ENCODE assay signal across 8 mouse cellular contexts in the genomic region with DNA sequence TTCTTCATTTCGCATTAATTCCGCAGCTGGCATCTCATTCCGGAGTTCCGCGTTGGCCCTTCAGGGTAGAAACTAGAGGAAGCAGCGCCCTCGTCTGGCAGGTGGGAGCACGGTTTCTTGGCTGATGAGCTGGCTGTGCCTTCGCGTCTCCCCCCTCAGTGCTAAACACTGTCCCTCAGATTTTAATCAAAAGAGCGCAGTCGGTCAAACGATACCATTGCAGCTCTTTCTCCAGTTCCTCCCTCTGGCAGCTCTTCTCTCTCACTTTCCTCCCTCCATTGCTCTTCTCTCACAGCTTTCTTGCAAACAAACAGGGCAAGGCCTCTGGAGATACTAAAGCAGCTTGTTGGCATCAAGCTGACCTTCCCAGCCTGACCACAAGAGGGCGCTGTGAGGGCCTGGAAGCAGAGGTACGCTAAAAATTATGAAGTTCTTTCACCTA. TPM values are rescaled to one million over a fixed set of nuclear protein-coding genes. Genes with fewer than 3 reads are reported as not detected.
A peak's percentile ranks its signal among the peaks of the same experiment; 100 is the strongest.
DNase-seq lines count a peak whose midpoint lies in the region; ATAC-seq and TF ChIP-seq lines count a peak whose summit lies in the region.

No protein-coding gene starts in this region.

- peak; percentile 15; the same call in 1 of the 2 replicates for TF ChIP-seq POLR2A in small intestine, adult 2 months (IDR thresholded peaks at IDR 0.05; ENCODE audit: low read depth, low read length)

- ATAC-seq in embryonic facial prominence, embryonic 11.5 days (replicated peaks; ENCODE audit: insufficient number of reproducible peaks, low FRiP score, low TSS enrichment, low read depth), result no peak
- peak; percentile 58 for ATAC-seq in midbrain, embryonic 13.5 days

- peak overlapping the region; percentile 41; the same call in 1 of the 2 replicates for H3K9ac ChIP-seq in embryonic facial prominence, embryonic 11.5 days (replicated peaks; ENCODE audit: low read length)
- H3K9ac ChIP-seq in midbrain, embryonic 13.5 days (replicated peaks), result no peak overlapping the region

- no peaks in the 10 kb centered on the region for H3K36me3 ChIP-seq in embryonic facial prominence, embryonic 11.5 days (replicated peaks; ENCODE audit: control insufficient read depth, insufficient read depth, low read depth, low read length)
- H3K36me3 ChIP-seq in limb, embryonic 10.5 days, result no peaks in the 10 kb centered on the region
- H3K36me3 ChIP-seq in midbrain, embryonic 13.5 days, result no peaks in the 10 kb centered on the region
- H3K36me3 ChIP-seq in small intestine, adult 2 months (ENCODE audit: control insufficient read depth, insufficient read depth, low read length), result no peaks in the 10 kb centered on the region

- no peak overlapping the region for H3K4me3 ChIP-seq in embryonic facial prominence, embryonic 11.5 days (ENCODE audit: low read depth, low read length)
- peak overlapping the region; percentile 34 for H3K4me3 ChIP-seq in limb, embryonic 10.5 days
- H3K4me3 ChIP-seq in midbrain, embryonic 13.5 days (replicated peaks), result no peak overlapping the region
- H3K4me3 ChIP-seq in small intestine, adult 2 months (ENCODE audit: low read depth, low read length), result peak overlapping the region; percentile 41

- TF ChIP-seq CTCF in small intestine, adult 2 months (IDR thresholded peaks at IDR 0.05; ENCODE audit: extremely low read depth, insufficient read length, insufficient replicate concordance, low read depth, low read length), result peak; percentile 92

- 4% methylated on average over 15 of the region's 15 CpGs for WGBS in embryonic facial prominence, embryonic 11.5 days
- WGBS in limb, embryonic 10.5 days, result 2% methylated on average over 15 of the region's 15 CpGs
- WGBS in midbrain, embryonic 13.5 days, result 2% methylated on average over 15 of the region's 15 CpGs
- 1% methylated on average over 15 of the region's 15 CpGs for WGBS in small intestine, adult 2 months

- 0 out of 2 replicates have a peak overlapping the region, but pooled peaks have one; percentile 23 for H3K4me2 ChIP-seq in embryonic facial prominence, embryonic 11.5 days (ENCODE audit: low read depth, low read length)
- peak overlapping the region; percentile 39 for H3K4me2 ChIP-seq in midbrain, embryonic 13.5 days (replicated peaks)

- no peak overlapping the region for H3K27ac ChIP-seq in embryonic facial prominence, embryonic 11.5 days (replicated peaks; ENCODE audit: low read depth, low read length)
- peak overlapping the region; percentile 68; the same call in 1 of the 2 replicates for H3K27ac ChIP-seq in limb, embryonic 10.5 days
- no peak overlapping the region for H3K27ac ChIP-seq in midbrain, embryonic 13.5 days
- H3K27ac ChIP-seq in small intestine, adult 2 months (ENCODE audit: insufficient read depth, low read depth, low read length), result no peak overlapping the region

- no peaks in the 10 kb centered on the region for H3K9me3 ChIP-seq in embryonic facial prominence, embryonic 11.5 days (replicated peaks; ENCODE audit: control insufficient read depth, low read length)
- no peaks in the 10 kb centered on the region for H3K9me3 ChIP-seq in limb, embryonic 10.5 days (replicated peaks)
- no peaks in the 10 kb centered on the region for H3K9me3 ChIP-seq in midbrain, embryonic 13.5 days

- peak; percentile 48 for DNase-seq in 3134 (ENCODE audit: extremely low read depth, insufficient read length, low spot score)
- DNase-seq in adrenal gland, postnatal 25 days, result peak; percentile 91
- DNase-seq in embryonic facial prominence, embryonic 11.5 days (ENCODE audit: low spot score), result peak; percentile 88
- DNase-seq in heart, adult 18-20 months, result peak; percentile 91 to 95
- DNase-seq in kidney, adult 18-20 months, result peak; percentile 94
- peak; percentile 90 for DNase-seq in limb, embryonic 10.5 days (ENCODE audit: low spot score)

- H3K4me1 ChIP-seq in embryonic facial prominence, embryonic 11.5 days (ENCODE audit: control insufficient read depth, insufficient read depth, low read length), result no peaks in the 10 kb centered on the region
- H3K4me1 ChIP-seq in limb, embryonic 10.5 days, result peaks cover 15% of the 10 kb centered on the region
- 0 out of 2 replicates have a peak, but pooled peaks cover 6% of the 10 kb centered on the region for H3K4me1 ChIP-seq in midbrain, embryonic 13.5 days (replicated peaks)
- no peaks in the 10 kb centered on the region; the same call in 1 of the 2 replicates for H3K4me1 ChIP-seq in small intestine, adult 2 months (ENCODE audit: control insufficient read depth, insufficient read depth, insufficient read length, low read length)

- H3K27me3 ChIP-seq in embryonic facial prominence, embryonic 11.5 days (ENCODE audit: control insufficient read depth, insufficient read depth, low read length), result peaks cover 12% of the 10 kb centered on the region
- peaks cover 54% of the 10 kb centered on the region for H3K27me3 ChIP-seq in limb, embryonic 10.5 days (ENCODE audit: low read depth, poor library complexity, severe bottlenecking)
- peaks cover 39% of the 10 kb centered on the region for H3K27me3 ChIP-seq in midbrain, embryonic 13.5 days
- no peaks in the 10 kb centered on the region; the same call in 1 of the 2 replicates for H3K27me3 ChIP-seq in small intestine, adult 2 months (ENCODE audit: control insufficient read depth, insufficient read depth, low read length)

RNA-seq across cellular contexts. Expression of a gene that starts 2.9 kb away (rescaled TPM):
- total RNA-seq in adrenal gland, postnatal 25 days (2021), result 0.33 and 0.39 TPM in 2 replicates
- polyA plus RNA-seq in embryonic facial prominence, embryonic 11.5 days (2014; fragmentation: Nextera tagmentation; extraction: Ambion mirVana), result 0.08 TPM in 1 of 2 replicates, not detected in the other
- under 1 TPM; 0.15 to 0.95 TPM for total RNA-seq in heart, adult 18-20 months (2021)
- not detected in 2 replicates for polyA plus RNA-seq in limb, embryonic 10.5 days (2016; fragmentation: Nextera tagmentation; extraction: Ambion mirVana)
- polyA plus RNA-seq in midbrain, embryonic 13.5 days (2015; fragmentation: Nextera tagmentation; extraction: Ambion mirVana), result 0.03 and 0.10 TPM in 2 replicates
- polyA plus RNA-seq in small intestine, adult 2 months (2012; rRNA removed), result 6.5 and 14.2 TPM in 2 replicates

RNA-seq across cellular contexts. Expression of a gene that starts 5.4 kb away (rescaled TPM):
- 90.3 and 96.4 TPM in 2 replicates for total RNA-seq in adrenal gland, postnatal 25 days (2021)
- polyA plus RNA-seq in embryonic facial prominence, embryonic 11.5 days (2014; fragmentation: Nextera tagmentation; extraction: Ambion mirVana), result 21.0 and 22.5 TPM in 2 replicates
- 10 to 100 TPM; 11.0 TPM for total RNA-seq in heart, adult 18-20 months (2021)
- 13.8 and 20.9 TPM in 2 replicates for polyA plus RNA-seq in limb, embryonic 10.5 days (2016; fragmentation: Nextera tagmentation; extraction: Ambion mirVana)
- polyA plus RNA-seq in midbrain, embryonic 13.5 days (2015; fragmentation: Nextera tagmentation; extraction: Ambion mirVana), result 25.9 and 28.4 TPM in 2 replicates
- polyA plus RNA-seq in small intestine, adult 2 months (2012; rRNA removed), result 32.9 and 59.1 TPM in 2 replicates

RNA-seq across cellular contexts. Expression of a gene that starts 40.2 kb away (rescaled TPM):
- total RNA-seq in adrenal gland, postnatal 25 days (2021), result not detected in 2 replicates
- not detected in 2 replicates for polyA plus RNA-seq in embryonic facial prominence, embryonic 11.5 days (2014; fragmentation: Nextera tagmentation; extraction: Ambion mirVana)
- total RNA-seq in heart, adult 18-20 months (2021), result not detected
- not detected in 2 replicates for polyA plus RNA-seq in limb, embryonic 10.5 days (2016; fragmentation: Nextera tagmentation; extraction: Ambion mirVana)
- 0.42 TPM in 1 of 2 replicates, not detected in the other for polyA plus RNA-seq in midbrain, embryonic 13.5 days (2015; fragmentation: Nextera tagmentation; extraction: Ambion mirVana)
- not detected in 2 replicates for polyA plus RNA-seq in small intestine, adult 2 months (2012; rRNA removed)

Comparison
In these comparisons a context has a peak if more than half of its experiments do, and no peak if none do; other contexts are left out.
1. H3K4me3 ChIP-seq: peak in limb, embryonic 10.5 days (single experiment) and small intestine, adult 2 months (single experiment); none in embryonic facial prominence, embryonic 11.5 days (single experiment) and midbrain, embryonic 13.5 days (single experiment).
2. Peak in every context shown above with its lines, with median percentiles within 50 percentile points of each other: DNase-seq.